Mouse (Mus musculus): ENCODE measurements at regions not wholly inside any gene's neighbourhood (a gene's known extent, or its start where the extent isn't known, plus 50 kb on each side); places are given as distances from the start of the nearest gene placed in this dataset.
"Not testable (repeated sequence)": the region's sequence is repeated elsewhere in the genome, so short reads cannot be mapped to it uniquely, and the experiment has no call there.

GRCm38 (mm10) chr16:30190935-30191514 is 76.3 kb downstream of the Cpn2 start:
- DNase-seq (ENCODE audit: low read depth), result no peak

- DNase-seq (ENCODE audit: low read depth), result no peak
Observed at GRCm38 (mm10) chr16:30193294-30194261, 73.7 kb downstream of the Cpn2 start.

GRCm38 (mm10) chr16:30194836-30195235 is 72.5 kb downstream of the Cpn2 start:
- no peak for DNase-seq (ENCODE audit: low read depth)

GRCm38 (mm10) chr16:30195859-30196258 is 71.4 kb downstream of the Cpn2 start:
- not testable (repeated sequence) for DNase-seq (ENCODE audit: low read depth)

- DNase-seq (ENCODE audit: low read depth), result no peak
Observed at GRCm38 (mm10) chr16:30197351-30197750, 69.9 kb downstream of the Cpn2 start.

GRCm38 (mm10) chr16:30199836-30200235 is 67.5 kb downstream of the Cpn2 start:
- DNase-seq (ENCODE audit: low read depth), result no peak

GRCm38 (mm10) chr16:30204144-30204543 is 63.2 kb downstream of the Cpn2 start:
- DNase-seq (ENCODE audit: low read depth), result no peak

GRCm38 (mm10) chr16:30205314-30205815 is 61.9 kb downstream of the Cpn2 start:
- DNase-seq (ENCODE audit: low read depth), result no peak

- no peak for DNase-seq (ENCODE audit: low read depth)
Observed at GRCm38 (mm10) chr16:30205816-30206356, 61.4 kb downstream of the Cpn2 start.
